Mouse (Mus musculus) embryonic facial prominence, embryonic 10.5 days (tissue): ENCODE measurements around the gene Epha3. TPM values are rescaled to one million over a fixed set of nuclear protein-coding genes. Genes with fewer than 3 reads are reported as not detected.

ENCODE experiments used
- DNase-seq: peaks from one replicate; pipeline ENCODE4 v3.0.0-alpha.2; 2017; ENCODE audit warnings: low spot score
- H3K27ac ChIP-seq: fragments of 300-500 bp; sonication (generic); replicated peaks from 2 replicates; pipeline ENCODE4 v1.5.1; 2016; ENCODE audit warnings: mild to moderate bottlenecking
- H3K27me3 ChIP-seq: fragments of 300-500 bp; sonication (generic); replicated peaks from 2 replicates; pipeline ENCODE4 v1.6.1; 2016; ENCODE audit warnings: low read depth, mild to moderate bottlenecking; ENCODE audit not compliant: poor library complexity, severe bottlenecking
- H3K36me3 ChIP-seq: fragments of 300-500 bp; sonication (generic); replicated peaks from 2 replicates; pipeline ENCODE4 v1.6.1; 2016; ENCODE audit warnings: mild to moderate bottlenecking, moderate library complexity
- H3K4me1 ChIP-seq: fragments of 300-500 bp; sonication (generic); 2 replicates; pipeline ENCODE4 v1.6.1; 2016
- H3K4me3 ChIP-seq: fragments of 300-500 bp; sonication (generic); 2 replicates; pipeline ENCODE4 v1.5.1; 2016; ENCODE audit warnings: mild to moderate bottlenecking, moderate library complexity
- H3K9me3 ChIP-seq: fragments of 300-500 bp; sonication (generic); 2 replicates; pipeline ENCODE4 v1.6.1; 2016; ENCODE audit warnings: mild to moderate bottlenecking
- WGBS: fragments of 180-500 bp; shearing (Covaris S2); methylation state at CpG from one replicate; pipeline ENCODE4 v1.1.7; 2016; 5-methylcytosine and 5-hydroxymethylcytosine counted together
- polyA plus RNA-seq: library from polyadenylated mRNA; unstranded; fragments of >200 nt; fragmentation: Nextera tagmentation; extraction: Ambion mirVana; gene quantifications from 2 replicates; pipeline ENCODE4 v1.2.1, GENCODE M21; 2016

Epha3 gene
- polyA plus RNA-seq, 1 experiment from 2014 or later = 27.7 TPM

- H3K27ac ChIP-seq = no peak overlapping the region
- 91% methylated on average over 5 of the region's 5 CpGs for WGBS
- no peaks in the 10 kb centered on the region for H3K36me3 ChIP-seq
- H3K4me1 ChIP-seq = no peaks in the 10 kb centered on the region
- no peaks in the 10 kb centered on the region for H3K9me3 ChIP-seq
- H3K4me3 ChIP-seq = no peak overlapping the region
- no peak for DNase-seq
- H3K27me3 ChIP-seq = no peaks in the 10 kb centered on the region
Observed at GRCm38 (mm10) chr16:63633748-63634166, 230.2 kb downstream of the Epha3 start.

GRCm38 (mm10) chr16:63625229-63625628 is 238.7 kb downstream of the Epha3 start:
- DNase-seq = no peak
- no peaks in the 10 kb centered on the region for H3K9me3 ChIP-seq
- no peak overlapping the region for H3K4me3 ChIP-seq
- no peaks in the 10 kb centered on the region for H3K4me1 ChIP-seq
- no peaks in the 10 kb centered on the region for H3K27me3 ChIP-seq
- no peak overlapping the region for H3K27ac ChIP-seq
- no peaks in the 10 kb centered on the region for H3K36me3 ChIP-seq

GRCm38 (mm10) chr16:63621845-63622244 is 242.1 kb downstream of the Epha3 start:
- WGBS = 78% methylated on average over 6 of the region's 6 CpGs
- no peak for DNase-seq
- no peak overlapping the region for H3K27ac ChIP-seq
- no peaks in the 10 kb centered on the region for H3K36me3 ChIP-seq
- no peaks in the 10 kb centered on the region for H3K27me3 ChIP-seq
- H3K4me1 ChIP-seq = no peaks in the 10 kb centered on the region
- no peak overlapping the region for H3K4me3 ChIP-seq
- H3K9me3 ChIP-seq = no peaks in the 10 kb centered on the region

- Histone ChIP-seq H3K4me1 (0 out of 2 replicates have a peak, but pooled peaks cover 5% of the 10 kb centered on the region), H3K27ac (no peak overlapping the region), H3K9me3 (no peaks in the 10 kb centered on the region), H3K4me3 (no peak overlapping the region), H3K27me3 (no peaks in the 10 kb centered on the region), H3K36me3 (no peaks in the 10 kb centered on the region)
- WGBS = 45% methylated on average over 3 of the region's 3 CpGs
- DNase-seq = no peak
Observed at GRCm38 (mm10) chr16:63615396-63615795, 248.6 kb downstream of the Epha3 start.

- WGBS = 73% methylated on average over 4 of the region's 4 CpGs
- Histone ChIP-seq H3K27me3 (no peaks in the 10 kb centered on the region), H3K4me1 (0 out of 2 replicates have a peak, but pooled peaks cover 5% of the 10 kb centered on the region), H3K9me3 (no peaks in the 10 kb centered on the region), H3K36me3 (no peaks in the 10 kb centered on the region), H3K27ac (no peak overlapping the region), H3K4me3 (no peak overlapping the region)
- no peak for DNase-seq
Observed at GRCm38 (mm10) chr16:63613006-63613405, 251.0 kb downstream of the Epha3 start.

- 48% methylated on average over 3 of the region's 3 CpGs for WGBS
- H3K4me3 ChIP-seq = no peak overlapping the region
- no peaks in the 10 kb centered on the region for H3K4me1 ChIP-seq
- H3K27ac ChIP-seq = no peak overlapping the region
- no peaks in the 10 kb centered on the region for H3K9me3 ChIP-seq
- no peaks in the 10 kb centered on the region for H3K36me3 ChIP-seq
- H3K27me3 ChIP-seq = no peaks in the 10 kb centered on the region
- DNase-seq = no peak
Observed at GRCm38 (mm10) chr16:63600229-63600628, 263.7 kb downstream of the Epha3 start.

GRCm38 (mm10) chr16:63594656-63595055 is 269.3 kb downstream of the Epha3 start:
- H3K27me3 ChIP-seq = no peaks in the 10 kb centered on the region
- no peaks in the 10 kb centered on the region for H3K9me3 ChIP-seq
- no peak overlapping the region for H3K27ac ChIP-seq
- no peak overlapping the region for H3K4me3 ChIP-seq
- no peaks in the 10 kb centered on the region for H3K36me3 ChIP-seq
- peaks cover 9% of the 10 kb centered on the region; the same call in 1 of the 2 replicates for H3K4me1 ChIP-seq
- 90% methylated on average over 4 of the region's 4 CpGs for WGBS
- DNase-seq = no peak

GRCm38 (mm10) chr16:63569746-63570145 is 294.2 kb downstream of the Epha3 start:
- no peak for DNase-seq
- Histone ChIP-seq H3K27ac (no peak overlapping the region), H3K27me3 (no peaks in the 10 kb centered on the region), H3K36me3 (no peaks in the 10 kb centered on the region), H3K4me1 (no peaks in the 10 kb centered on the region), H3K9me3 (no peaks in the 10 kb centered on the region), H3K4me3 (no peak overlapping the region)
- WGBS = 86% methylated on average over 4 of the region's 4 CpGs

- no peak for DNase-seq
- Histone ChIP-seq H3K27me3 (no peaks in the 10 kb centered on the region), H3K4me3 (no peak overlapping the region), H3K36me3 (no peaks in the 10 kb centered on the region), H3K27ac (no peak overlapping the region), H3K4me1 (no peaks in the 10 kb centered on the region), H3K9me3 (no peaks in the 10 kb centered on the region)
- 91% methylated on average over 17 of the region's 17 CpGs for WGBS
Observed at GRCm38 (mm10) chr16:63566106-63566836, 297.7 kb downstream of the Epha3 start.

- DNase-seq = peak; percentile 9
- H3K27ac ChIP-seq = no peak overlapping the region
- no peaks in the 10 kb centered on the region for H3K36me3 ChIP-seq
- 64% methylated on average over 6 of the region's 6 CpGs for WGBS
- H3K9me3 ChIP-seq = no peaks in the 10 kb centered on the region
- H3K27me3 ChIP-seq = no peaks in the 10 kb centered on the region
- H3K4me3 ChIP-seq = no peak overlapping the region
- peaks cover 8% of the 10 kb centered on the region; the same call in 1 of the 2 replicates for H3K4me1 ChIP-seq
Observed at GRCm38 (mm10) chr16:63556410-63557146, 307.4 kb downstream of the Epha3 start.

GRCm38 (mm10) chr16:63552531-63552930 is 311.4 kb downstream of the Epha3 start:
- no peaks in the 10 kb centered on the region for H3K36me3 ChIP-seq
- H3K27me3 ChIP-seq = no peaks in the 10 kb centered on the region
- no peak overlapping the region for H3K27ac ChIP-seq
- peaks cover 8% of the 10 kb centered on the region; the same call in 1 of the 2 replicates for H3K4me1 ChIP-seq
- H3K9me3 ChIP-seq = no peaks in the 10 kb centered on the region
- H3K4me3 ChIP-seq = no peak overlapping the region
- 89% methylated on average over 7 of the region's 7 CpGs for WGBS
- no peak for DNase-seq

- Histone ChIP-seq H3K9me3 (no peaks in the 10 kb centered on the region), H3K4me3 (no peak overlapping the region), H3K36me3 (no peaks in the 10 kb centered on the region)
Observed at GRCm38 (mm10) chr16:63539489-63539888, 324.5 kb downstream of the Epha3 start.

GRCm38 (mm10) chr16:63528821-63529220 is 335.2 kb downstream of the Epha3 start:
- H3K27me3 ChIP-seq = no peaks in the 10 kb centered on the region
- no peaks in the 10 kb centered on the region for H3K9me3 ChIP-seq
- H3K4me1 ChIP-seq = no peaks in the 10 kb centered on the region
- WGBS = 37% methylated on average over 2 of the region's 2 CpGs
- DNase-seq = no peak
- H3K27ac ChIP-seq = no peak overlapping the region
- no peak overlapping the region for H3K4me3 ChIP-seq
- no peaks in the 10 kb centered on the region for H3K36me3 ChIP-seq

More at GRCm38 (mm10) chr16:63539489-63539888, 324.5 kb downstream of the Epha3 start:
- no peaks in the 10 kb centered on the region for H3K4me1 ChIP-seq
- no peak overlapping the region for H3K27ac ChIP-seq
- no peak for DNase-seq
- H3K27me3 ChIP-seq = no peaks in the 10 kb centered on the region
